Mouse (Mus musculus) kidney, adult 8-10 months (tissue): ENCODE results near the gene Pik3r1.

Experiments
- DNase-seq, 2 experiments: peaks; one replicate each; pipeline ENCODE4 v3.0.0; 2022

Pik3r1 gene

GRCm38 (mm10) chr13:101736521-101737387 is 31.3 kb downstream of the Pik3r1 start:
- no peak for DNase-seq

GRCm38 (mm10) chr13:101735364-101736120 is 32.5 kb downstream of the Pik3r1 start:
- no peak for DNase-seq

- no peak for DNase-seq
Observed at GRCm38 (mm10) chr13:101734227-101734626, 33.8 kb downstream of the Pik3r1 start.

GRCm38 (mm10) chr13:101732675-101733074 is 35.3 kb downstream of the Pik3r1 start:
- no peak for DNase-seq

GRCm38 (mm10) chr13:101731777-101732176 is 36.2 kb downstream of the Pik3r1 start:
- no peak for DNase-seq

GRCm38 (mm10) chr13:101730351-101730750 is 37.7 kb downstream of the Pik3r1 start:
- no peak for DNase-seq

GRCm38 (mm10) chr13:101729248-101730055 is 38.6 kb downstream of the Pik3r1 start:
- DNase-seq, result no peak

- DNase-seq, result peak in 1 of 2 experiments; percentile 52
Observed at GRCm38 (mm10) chr13:101728816-101729215, 39.2 kb downstream of the Pik3r1 start.

GRCm38 (mm10) chr13:101728300-101728699 is 39.7 kb downstream of the Pik3r1 start:
- DNase-seq, result no peak

- no peak for DNase-seq
Observed at GRCm38 (mm10) chr13:101727837-101728236, 40.2 kb downstream of the Pik3r1 start.

GRCm38 (mm10) chr13:101726922-101727321 is 41.1 kb downstream of the Pik3r1 start:
- no peak for DNase-seq

GRCm38 (mm10) chr13:101721901-101722595 is 46.0 kb downstream of the Pik3r1 start:
- DNase-seq, result no peak

- no peak for DNase-seq
Observed at GRCm38 (mm10) chr13:101721154-101721553, 46.9 kb downstream of the Pik3r1 start.

GRCm38 (mm10) chr13:101719312-101719870 is 48.6 kb downstream of the Pik3r1 start:
- peak; percentile 65 to 85 for DNase-seq

GRCm38 (mm10) chr13:101718744-101719143 is 49.3 kb downstream of the Pik3r1 start:
- DNase-seq, result no peak

GRCm38 (mm10) chr13:101717836-101718235 is 50.2 kb downstream of the Pik3r1 start:
- DNase-seq, result no peak

GRCm38 (mm10) chr13:101713429-101714088 is 54.5 kb downstream of the Pik3r1 start:
- no peak for DNase-seq

GRCm38 (mm10) chr13:101712720-101713428 is 55.1 kb downstream of the Pik3r1 start:
- DNase-seq, result no peak

- DNase-seq, result no peak
Observed at GRCm38 (mm10) chr13:101712099-101712498, 55.9 kb downstream of the Pik3r1 start.

GRCm38 (mm10) chr13:101711301-101711700 is 56.7 kb downstream of the Pik3r1 start:
- DNase-seq, result no peak

GRCm38 (mm10) chr13:101709788-101710187 is 58.2 kb downstream of the Pik3r1 start:
- no peak for DNase-seq
